Mouse (Mus musculus) ES-Bruce4 (cell line): ENCODE data around the gene Tfrc.

Source experiments
- CTCF ChIP-seq: IDR thresholded peaks from one replicate; pipeline ENCODE4 v1.8.1; 2011; ENCODE audit warnings: low read depth, low read length
- EP300 ChIP-seq: IDR thresholded peaks from 2 replicates; pipeline ENCODE4 v1.6.1; 2011; ENCODE audit warnings: low read depth, low read length; ENCODE audit not compliant: insufficient read depth
- POLR2A ChIP-seq: IDR thresholded peaks from one replicate; pipeline ENCODE4 v1.8.1; 2011; ENCODE audit warnings: low read length; ENCODE audit not compliant: insufficient read depth

- TF ChIP-seq POLR2A = no peak
- no peak for TF ChIP-seq CTCF
- TF ChIP-seq EP300 = no peak
Measured at GRCm38 (mm10) chr16:32672861-32673560, 64.3 kb downstream of the Tfrc start.
